Mouse (Mus musculus): ENCODE measurements at regions not wholly inside any gene's neighbourhood (a gene's known extent, or its start where the extent isn't known, plus 50 kb on each side); places are given as distances from the start of the nearest gene placed in this dataset.

DNA sequence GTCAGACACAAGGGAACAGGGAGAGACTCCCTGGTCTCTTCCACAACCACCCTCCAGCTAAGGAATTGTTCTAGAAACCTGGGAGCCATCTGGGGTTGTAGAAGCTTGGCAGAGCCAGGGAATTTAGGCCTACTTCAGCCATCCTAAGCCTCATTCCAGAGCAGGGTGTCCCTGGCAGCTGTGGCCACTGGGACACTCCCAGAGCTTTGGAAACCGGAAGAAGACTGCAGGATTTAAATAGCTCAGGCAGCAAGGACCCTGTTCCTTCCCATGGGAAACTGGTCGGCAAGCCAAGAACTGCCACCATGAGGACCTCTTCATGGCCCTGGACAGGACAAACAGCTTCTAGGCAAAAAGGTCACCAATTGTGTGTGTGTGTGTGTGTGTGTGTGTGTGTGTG, 239.9 kb downstream of the Bcor start:
- no peak for DNase-seq (ENCODE audit: low spot score)

- no peak for DNase-seq (ENCODE audit: low spot score)
Measured at GRCm38 (mm10) chrX:11924639-11925302, 235.4 kb downstream of the Bcor start.

- DNase-seq (ENCODE audit: low spot score): no peak
Measured at GRCm38 (mm10) chrX:11926868-11927535, 233.2 kb downstream of the Bcor start.

DNA sequence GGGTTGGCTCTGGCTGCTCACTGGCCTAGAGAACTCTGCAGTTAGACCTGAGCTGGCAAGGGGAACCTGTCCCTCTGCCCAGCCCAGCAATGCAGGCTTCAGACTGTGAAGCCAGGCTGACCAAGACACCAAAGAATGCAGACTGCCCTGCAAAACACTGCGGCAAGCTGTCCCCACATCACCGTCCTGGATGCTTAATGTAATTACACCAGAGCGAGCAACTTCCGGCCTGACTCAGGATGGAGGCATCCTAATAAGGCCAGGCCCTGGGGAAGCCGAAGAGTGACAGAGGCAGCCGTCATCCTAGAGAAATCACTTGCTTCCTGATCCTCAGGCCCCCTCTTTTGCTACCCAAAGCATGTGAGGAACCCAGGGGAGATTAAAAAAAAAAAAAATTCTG, 230.7 kb downstream of the Bcor start:
- no peak for DNase-seq (ENCODE audit: low spot score)

DNA sequence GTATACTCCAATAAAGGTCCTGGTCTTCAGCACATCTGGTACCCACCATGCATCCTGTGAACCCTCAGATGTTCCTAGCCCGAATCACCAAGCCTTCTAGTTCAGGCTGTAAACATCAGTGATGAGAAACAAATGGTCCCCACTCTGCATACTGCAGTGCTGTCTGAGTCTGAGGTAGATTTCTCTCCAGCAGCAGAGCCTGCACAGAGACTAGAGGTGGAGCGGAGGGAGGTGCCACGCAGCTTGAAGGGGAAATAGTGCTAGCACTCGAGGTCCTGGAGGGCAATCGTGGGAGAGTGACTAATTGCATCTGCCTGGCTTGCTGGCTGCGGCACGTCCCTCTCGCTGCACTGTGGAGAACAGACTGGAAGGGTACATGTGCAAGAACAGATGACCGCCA, 228.7 kb downstream of the Bcor start:
- no peak for DNase-seq (ENCODE audit: low spot score)

- peak; percentile 8 for DNase-seq (ENCODE audit: low spot score)
Measured at GRCm38 (mm10) chrX:11935337-11935736, 224.8 kb downstream of the Bcor start.

- no peak for DNase-seq (ENCODE audit: low spot score)
Measured at GRCm38 (mm10) chrX:11940246-11940645, 219.9 kb downstream of the Bcor start.

- DNase-seq (ENCODE audit: low spot score): no peak
Measured at GRCm38 (mm10) chrX:11943367-11943766, 216.8 kb downstream of the Bcor start.

DNA sequence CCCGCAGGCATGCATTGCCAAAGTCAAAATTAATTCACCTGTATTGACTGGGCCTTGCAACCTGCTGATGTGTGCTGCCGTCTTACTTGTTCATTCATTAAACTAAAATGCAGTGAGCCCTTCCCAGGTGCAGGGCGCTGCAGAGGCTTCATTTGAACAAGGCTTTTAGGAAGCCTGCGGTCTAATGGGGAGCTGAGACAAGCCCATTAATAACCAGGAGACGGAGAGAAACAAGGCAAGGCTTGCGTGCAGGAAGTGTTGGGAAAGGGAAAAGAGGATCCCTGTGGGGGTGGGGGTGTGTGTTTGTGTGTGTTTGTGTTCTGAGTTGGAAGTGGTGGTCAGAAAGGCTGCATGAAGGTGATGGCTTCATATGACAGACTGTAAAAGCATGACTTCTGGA, 215.6 kb downstream of the Bcor start:
- no peak for DNase-seq (ENCODE audit: low spot score)

DNA sequence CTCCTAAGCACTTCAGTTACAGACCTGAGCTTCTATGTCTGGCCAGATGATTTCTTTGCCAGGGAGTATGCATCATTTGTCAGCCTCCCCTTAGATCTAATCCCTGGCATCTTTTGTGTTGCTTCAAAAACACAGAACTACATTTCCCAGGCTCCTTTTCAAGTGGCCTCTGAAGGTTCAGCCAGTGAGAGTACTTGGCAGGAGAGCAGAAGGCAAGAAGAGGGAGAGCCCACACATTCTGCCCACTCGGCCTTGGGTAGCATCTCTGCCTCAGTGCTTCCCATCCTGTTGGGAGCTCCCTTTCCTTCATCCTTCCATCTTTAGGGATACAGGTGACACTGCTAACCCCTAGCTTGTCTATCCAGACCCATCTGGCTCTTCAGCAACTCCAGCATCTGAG, 214.9 kb downstream of the Bcor start:
- DNase-seq (ENCODE audit: low spot score): no peak

- DNase-seq (ENCODE audit: low spot score): no peak
Measured at GRCm38 (mm10) chrX:11952193-11952592, 208.0 kb downstream of the Bcor start.

DNA sequence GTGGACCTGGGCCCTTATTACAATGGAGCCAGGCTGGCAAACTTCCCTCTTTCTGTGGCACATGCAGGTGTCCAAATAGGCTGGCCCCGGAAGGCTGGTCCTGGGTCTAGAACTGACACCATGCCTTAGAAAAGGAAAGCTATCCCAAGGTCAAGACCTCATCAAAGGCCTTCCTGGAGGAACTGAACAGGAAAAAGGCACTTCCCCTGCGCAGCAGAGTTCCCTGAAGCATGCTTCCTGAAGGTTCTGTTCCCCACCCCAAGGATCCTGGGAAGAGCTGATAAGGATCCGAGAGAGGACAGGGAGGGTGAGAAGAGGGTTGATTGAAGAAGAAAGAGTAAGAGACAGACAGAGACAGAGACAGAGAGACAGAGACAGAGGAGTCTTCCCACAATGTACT, 204.0 kb downstream of the Bcor start:
- DNase-seq (ENCODE audit: low spot score): no peak

DNA sequence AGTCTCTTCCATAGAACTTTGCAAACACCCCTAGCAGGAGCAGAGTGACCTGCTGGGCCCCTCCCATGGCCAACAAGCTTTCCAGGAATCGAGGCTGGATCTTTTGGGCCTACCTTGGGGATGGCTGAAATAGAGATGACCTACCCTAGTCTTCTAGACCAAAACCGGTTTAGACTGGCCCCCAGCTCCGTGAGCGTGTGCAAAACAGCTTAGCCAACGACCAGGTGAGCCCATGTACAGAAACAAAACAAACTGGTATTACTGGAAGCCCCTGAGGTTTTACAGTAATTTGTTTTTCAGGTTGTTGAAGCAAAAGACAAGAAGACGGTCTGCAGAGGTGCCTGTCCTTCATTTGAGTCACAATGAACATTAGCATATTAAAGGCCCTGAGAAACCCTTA, 203.1 kb downstream of the Bcor start:
- no peak for DNase-seq (ENCODE audit: low spot score)

- DNase-seq (ENCODE audit: low spot score): no peak
Measured at GRCm38 (mm10) chrX:11959871-11960552, 200.1 kb downstream of the Bcor start.

DNA sequence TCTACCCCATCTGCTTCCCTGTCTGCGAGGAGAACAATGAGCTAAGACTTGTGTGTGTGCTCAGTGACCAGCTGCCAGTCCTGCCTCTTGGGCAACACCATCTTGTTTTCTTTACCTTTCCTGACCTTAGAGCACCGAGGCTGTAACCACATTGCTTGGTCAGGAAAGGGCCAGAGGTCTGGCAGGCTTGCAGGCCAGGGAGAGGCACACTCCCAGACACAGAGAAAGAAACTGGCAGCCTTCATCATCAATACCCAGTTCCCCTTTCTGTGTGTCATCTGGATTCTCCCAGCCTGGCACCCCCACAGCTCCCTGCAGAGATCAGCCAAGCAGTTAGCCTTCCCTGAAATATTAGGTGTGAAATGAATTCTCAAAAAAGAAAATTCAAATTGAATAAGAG, 198.8 kb downstream of the Bcor start:
- no peak for DNase-seq (ENCODE audit: low spot score)

- no peak for DNase-seq (ENCODE audit: low spot score)
Measured at GRCm38 (mm10) chrX:11964428-11964827, 195.7 kb downstream of the Bcor start.

DNA sequence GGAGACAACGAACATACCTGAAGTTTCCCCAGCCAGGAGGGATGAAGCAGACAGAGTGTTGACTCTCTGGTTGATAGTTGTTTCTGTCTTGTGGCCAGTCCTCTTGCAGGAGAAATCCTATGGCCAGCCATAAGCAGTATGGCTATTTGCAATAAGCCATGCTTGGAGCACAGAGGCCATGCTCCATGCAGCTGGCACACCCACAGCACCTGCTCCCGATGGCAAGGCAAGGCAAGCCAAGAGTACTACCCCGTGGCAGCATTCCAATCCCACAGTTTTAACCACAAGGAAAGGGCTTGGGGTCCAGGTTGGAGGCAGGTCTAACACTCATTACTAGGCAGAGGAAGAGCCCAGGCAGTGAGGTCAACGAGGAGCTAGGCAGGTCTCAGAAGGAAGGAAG, 181.5 kb downstream of the Bcor start:
- no peak for DNase-seq (ENCODE audit: low spot score)

DNA sequence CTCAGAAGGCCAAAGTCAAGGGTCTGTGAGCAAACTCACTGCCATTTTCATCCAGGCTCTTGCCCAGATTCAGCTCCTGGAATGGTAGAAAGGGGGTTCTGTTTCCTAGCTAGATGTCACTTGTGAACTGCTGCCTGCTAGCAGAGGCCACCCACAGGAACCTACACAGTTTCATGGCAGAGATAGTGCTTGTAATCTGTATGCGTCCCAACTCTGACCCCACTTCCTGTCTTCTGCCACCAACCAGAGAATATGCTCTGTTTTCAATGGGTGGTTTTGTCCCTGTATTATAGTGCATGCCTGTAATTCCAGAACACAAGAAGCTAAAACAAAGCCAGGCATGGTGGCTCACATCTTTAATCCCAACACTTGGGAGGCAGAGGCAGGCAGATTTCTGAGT, 176.9 kb downstream of the Bcor start:
- no peak for DNase-seq (ENCODE audit: low spot score)
